Mouse (Mus musculus): ENCODE results near the gene Asb18.

The Asb18 gene

DNA sequence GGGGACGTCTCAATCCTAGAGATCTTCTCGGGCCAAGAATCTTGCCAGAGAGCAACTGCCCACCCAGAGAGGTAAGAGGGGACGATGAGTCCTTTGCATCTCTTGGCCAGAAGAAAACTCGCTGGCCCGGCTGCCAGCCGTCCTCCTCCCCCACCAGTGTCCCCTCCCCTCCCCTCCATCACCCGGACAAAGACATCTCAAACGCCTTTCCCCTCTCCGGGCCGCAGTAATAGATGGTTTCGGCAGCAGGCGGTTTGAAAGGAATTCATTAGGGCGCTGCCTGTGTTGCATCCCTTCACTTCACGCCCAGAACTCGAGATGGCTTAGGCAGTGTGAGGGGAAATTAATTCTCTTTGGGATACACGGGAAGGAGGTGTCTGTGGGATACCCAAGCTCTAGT lies 81.8 kb downstream of the Asb18 start:
- DNase-seq (ENCODE audit: low spot score): no peak

DNA sequence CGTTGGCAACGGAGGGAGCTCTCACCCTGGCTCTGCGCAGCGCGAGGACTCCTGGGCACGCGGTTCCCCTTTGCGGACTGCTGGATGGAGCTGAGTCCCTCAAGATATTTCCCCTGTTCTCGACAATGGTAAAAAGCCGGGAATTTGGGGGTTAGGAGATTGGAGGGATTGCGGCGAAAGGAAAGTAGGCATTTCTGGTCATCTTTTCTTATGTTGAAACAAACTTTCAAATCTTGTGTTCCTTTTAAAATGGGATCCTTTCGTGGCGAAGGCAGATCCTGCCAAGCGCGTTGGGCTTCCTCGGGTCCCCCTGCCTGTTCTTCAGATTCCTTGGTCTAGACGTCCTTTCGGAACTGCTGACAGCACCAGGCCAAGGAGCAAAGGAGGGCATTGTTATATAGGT lies 82.4 kb downstream of the Asb18 start:
- no peak for DNase-seq (ENCODE audit: low spot score)

DNA sequence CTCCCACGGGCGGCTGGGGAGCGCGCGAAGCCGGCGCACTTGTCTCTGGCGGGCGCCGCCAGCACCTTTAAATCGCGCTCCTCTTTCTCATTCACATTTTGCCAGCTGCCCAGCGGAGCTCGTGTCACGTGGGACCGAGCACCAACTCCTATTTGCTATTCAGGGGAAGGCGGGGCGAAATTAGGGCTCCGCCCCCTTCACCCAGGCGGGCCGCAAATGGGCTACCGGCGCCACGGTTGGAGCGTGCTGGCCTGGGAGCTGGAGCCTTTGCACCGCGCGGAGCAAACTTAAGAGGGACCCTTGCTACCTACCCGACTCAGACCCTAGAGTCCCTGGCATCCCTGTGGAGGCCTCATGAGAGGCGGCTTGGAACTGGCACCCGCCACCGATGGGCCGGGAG lies 83.3 kb downstream of the Asb18 start, which contains the start of gene Gbx2:
Gene Gbx2 (minus strand): TSS at position 60 of the 400 bp plus-strand sequence.
- DNase-seq (ENCODE audit: low spot score): no peak

DNA sequence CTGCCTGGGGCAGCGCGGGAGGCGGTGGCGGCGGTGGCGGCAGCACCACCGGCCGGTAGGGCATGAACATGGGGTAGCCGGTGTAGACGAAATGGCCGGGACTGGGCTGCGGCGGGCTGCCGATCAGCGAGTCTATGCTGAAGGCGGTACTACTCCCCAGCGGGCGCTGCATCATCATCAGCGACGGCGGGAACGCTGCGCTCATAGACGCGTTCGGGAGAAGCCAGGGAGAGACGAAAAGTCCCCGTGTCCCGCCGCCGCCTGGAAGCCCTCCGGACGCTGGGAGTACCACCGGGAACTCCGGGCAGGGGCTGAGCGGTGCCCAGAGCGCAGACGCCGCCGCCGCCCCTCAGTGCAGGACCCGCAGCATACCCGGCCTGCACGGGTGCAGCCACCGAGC lies 83.9 kb downstream of the Asb18 start:
- no peak for DNase-seq (ENCODE audit: low spot score)

DNA sequence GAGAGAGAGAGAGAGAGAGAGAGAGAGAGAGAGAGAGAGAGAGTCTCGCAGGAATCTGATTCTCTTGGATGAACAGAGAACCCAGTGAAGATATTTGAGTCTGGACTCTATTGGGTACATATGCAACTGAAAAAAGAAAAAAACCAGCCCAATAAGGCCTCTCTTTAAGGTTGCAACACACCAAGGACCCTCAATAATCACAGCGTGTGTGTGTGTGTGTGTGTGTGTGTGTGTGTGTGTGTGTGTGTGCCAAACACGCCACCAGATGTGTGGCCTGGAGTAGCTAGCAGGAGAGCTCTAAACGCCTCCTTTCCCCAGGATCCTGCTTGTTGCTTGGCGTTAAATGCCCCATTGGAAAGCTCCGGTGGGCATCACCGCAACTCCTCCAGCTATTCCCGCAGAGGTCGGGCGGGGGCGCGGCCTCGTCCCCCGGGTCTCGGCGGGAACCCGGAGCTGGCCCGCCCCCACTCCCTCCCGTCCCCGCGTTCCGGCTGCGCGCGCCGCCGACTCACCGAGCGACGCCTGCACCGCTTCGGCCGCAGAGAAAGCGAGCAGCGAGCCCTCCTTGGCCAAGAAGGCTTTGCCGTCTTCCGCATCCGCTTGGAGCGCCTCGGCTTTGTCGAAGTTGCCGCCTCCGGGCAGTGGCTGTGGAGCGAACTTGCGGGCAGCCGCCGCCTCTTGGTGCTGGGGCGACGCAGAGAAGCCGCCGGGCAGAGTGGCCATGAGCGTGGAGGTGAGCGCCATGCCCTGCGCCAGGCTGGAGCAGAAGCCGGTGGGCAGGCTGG lies 84.6 kb downstream of the Asb18 start:
- no peak for DNase-seq (ENCODE audit: low spot score)

GRCm38 (mm10) chr1:89929181-89929580 lies 85.3 kb downstream of the Asb18 start:
- no peak for DNase-seq (ENCODE audit: low spot score)

GRCm38 (mm10) chr1:89928676-89929075 lies 85.8 kb downstream of the Asb18 start:
- DNase-seq (ENCODE audit: low spot score): no peak

DNA sequence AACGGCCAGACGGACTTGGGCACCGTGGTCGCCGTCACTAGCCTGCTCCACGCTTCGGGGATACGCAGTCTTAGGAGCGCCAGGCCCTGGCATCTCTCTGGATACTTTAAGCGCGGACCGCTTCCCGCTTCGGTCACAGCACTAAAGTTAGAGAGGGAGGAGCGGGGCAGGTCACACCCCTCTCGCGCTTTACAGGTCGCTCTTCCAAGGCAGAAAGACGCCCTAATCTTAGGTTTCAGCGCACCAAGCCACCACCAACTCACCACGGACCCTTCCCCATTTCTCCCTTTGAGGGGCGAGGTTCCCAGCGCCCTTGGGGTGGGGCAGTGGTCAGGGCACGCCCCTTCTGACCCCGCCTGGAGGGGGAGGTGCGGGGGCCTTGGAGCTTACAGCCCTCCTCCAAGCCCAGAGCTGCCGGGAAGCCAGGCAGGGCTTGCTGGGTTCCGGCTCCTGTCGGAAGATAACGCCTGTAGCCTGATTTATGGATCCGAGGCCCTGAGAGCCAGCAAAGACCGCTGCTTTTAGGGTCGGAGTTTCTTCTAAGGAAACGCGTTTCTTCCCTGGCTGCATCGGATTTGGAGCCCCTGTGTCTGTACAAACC lies 87.3 kb downstream of the Asb18 start:
- no peak for DNase-seq (ENCODE audit: low spot score)

DNA sequence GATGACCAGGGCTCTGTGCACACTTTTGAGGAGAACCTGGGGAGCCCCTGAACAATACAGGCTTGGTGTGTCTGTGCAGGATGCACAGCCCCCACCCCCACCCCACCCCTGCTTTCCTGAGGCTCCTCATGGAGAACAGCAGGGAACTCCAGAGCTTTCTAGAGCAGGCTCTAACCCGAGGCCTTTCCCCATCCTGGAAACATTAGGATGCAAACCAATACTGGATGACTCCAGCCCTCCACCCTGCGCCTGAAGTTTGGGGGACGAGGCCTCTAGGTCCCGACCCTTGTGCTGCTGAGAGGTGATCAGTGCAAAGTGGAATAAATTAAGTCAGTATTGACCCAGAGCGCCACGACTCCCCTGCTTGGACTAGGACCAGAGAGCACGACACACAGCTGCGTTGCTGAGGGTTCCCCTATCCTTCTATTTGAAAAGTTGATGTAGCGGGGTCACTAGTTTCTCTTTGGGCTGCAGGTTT lies 87.8 kb downstream of the Asb18 start:
- no peak for DNase-seq (ENCODE audit: low spot score)

DNA sequence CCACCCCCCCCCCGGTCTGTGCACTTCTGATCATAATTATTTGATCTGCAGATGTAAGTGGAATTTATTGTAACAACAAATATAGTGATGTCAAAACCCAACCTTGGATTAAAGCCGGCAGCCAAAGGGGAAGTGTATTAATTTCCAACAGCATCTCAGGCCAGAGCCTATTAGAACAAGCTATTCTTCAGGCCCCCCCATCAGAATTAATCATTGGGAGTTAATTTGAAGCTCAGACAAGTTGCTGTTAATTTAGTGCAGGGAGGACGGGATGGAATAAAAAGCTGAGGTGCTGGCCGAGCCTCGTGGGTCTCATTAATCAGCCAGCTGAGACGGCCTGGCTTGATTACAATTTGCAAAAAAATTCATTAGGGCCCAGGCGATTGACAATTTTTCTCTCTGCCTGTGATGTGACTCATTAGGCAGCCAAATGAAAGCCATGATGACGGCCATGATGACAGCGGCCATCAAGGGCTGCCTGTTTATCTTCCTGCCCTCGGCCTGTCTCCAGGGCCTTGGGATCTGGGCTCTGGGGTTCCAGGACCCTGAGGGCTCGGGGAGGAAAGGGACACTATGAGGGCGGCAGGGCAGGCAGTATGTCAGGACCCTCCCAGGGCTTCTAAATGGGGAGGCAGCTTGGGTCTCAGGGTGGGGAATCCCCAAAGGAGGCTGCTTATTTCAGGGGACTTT lies 88.8 kb downstream of the Asb18 start:
- no peak for DNase-seq (ENCODE audit: low spot score)

DNA sequence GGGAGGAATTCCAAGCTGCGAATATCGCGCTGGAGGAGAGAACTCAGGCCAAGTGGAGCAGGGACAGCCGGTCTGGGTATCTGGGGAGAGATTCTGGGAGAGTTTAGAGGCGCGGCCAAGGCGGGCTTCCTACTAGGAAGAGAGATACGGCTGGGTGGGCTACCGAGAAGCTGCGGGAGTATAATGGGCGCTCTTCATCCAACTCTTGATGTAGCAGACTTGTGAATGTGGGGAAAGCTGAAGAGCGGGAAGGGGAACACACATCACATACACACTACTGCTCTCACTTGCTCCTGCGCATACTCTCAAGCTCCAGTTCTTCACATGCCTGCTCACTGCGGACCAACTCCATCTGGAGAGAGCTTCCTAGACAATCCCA lies 90.8 kb downstream of the Asb18 start:
- DNase-seq (ENCODE audit: low spot score): no peak

DNA sequence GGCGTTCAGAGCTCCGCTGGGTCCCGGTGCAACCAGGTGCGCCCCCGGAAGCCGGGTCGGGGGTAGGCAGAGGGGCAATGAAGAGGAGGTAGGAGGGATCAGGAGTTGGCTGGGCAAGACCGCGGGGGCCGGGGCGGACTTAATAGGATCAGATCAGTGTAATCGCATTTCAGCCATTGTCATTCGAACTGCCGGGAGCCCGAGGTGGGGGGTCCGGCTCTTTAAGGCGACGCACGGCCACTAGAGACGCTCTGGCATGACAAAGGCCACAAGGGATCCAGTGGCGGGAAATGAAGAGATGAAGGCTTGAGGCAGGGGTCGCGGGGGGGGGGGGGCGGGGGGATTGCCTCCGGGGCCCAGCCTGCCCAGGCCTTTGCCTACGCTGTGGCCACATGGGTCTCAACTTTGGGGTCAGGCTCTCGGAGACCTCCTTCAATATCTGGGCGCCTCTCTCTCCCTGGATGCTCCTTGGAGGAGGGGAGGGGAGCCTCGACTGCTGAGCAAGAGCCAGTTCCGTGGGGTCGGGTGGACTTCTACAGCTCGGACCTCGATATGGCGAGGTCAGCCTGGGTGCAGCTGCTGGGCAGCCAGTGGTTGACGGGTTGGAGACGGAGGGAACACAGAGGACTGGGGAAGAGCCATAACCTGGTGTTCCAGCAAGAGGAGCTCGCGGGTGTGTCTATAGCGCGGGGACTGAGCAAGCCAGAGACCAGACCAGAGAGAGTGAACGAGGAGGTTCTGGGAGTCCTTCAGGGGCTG lies 91.4 kb downstream of the Asb18 start:
- no peak for DNase-seq (ENCODE audit: low spot score)

DNA sequence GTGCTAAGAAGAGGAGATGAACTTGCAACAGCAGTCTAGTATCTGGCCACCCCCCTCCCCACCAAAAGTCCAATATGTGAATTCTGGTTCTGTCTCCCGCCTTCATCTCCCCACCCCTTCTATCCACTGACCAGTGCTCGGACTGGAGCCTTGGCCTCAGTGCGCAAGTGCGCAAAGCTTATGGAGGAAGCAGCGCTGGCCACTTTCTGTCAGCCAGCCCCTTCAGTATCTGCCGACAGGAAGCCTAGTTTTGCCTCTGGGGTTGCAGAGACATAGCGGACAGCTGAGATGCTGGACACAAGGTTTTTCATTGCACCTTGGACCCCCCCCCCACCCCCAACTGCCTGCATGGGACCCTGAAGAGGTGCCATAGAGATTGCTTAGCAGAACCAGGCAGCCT lies 92.2 kb downstream of the Asb18 start:
- DNase-seq (ENCODE audit: low spot score): no peak

DNA sequence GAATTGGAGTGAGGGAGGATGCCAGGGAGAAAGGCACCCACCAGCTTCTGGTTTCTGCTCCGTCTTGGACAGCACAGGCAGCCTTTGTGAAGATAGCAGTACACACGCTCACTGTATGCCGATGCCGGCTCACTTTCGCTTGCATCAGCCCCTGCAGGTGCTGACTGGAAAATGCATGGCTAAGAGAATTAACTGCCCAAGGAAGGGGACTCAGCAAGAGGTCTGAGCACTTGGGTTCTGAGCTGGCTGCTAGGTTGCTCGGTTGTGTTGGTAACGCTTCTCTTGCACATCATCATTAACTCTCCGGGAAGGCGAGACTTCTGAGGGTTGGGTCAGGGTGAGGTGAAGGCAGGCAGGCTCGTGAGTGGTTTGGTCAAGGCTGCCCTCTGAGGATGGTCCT lies 92.7 kb downstream of the Asb18 start:
- DNase-seq (ENCODE audit: low spot score): no peak

- DNase-seq (ENCODE audit: low spot score): no peak
Observed at GRCm38 (mm10) chr1:89919206-89919605, 95.3 kb downstream of the Asb18 start.

DNA sequence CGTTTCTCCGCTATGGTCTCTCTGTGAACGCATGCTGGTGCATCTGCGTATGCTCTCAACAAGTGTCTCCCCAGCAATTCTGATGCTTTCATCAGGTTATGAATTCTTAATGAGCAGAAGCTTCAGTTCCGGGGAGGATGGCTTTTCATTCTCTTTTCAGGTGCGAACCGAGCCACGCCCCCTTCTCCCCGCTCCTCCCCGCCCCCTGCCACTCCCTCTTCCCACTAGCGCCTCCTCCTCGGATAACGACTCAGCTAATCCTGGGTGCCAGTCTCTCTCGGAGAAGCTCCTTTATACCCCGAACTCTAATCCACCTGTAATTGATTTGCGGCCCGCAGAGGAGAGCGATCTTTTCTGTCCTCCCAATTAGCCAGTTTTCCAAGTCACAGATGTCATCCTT lies 96.4 kb downstream of the Asb18 start:
- no peak for DNase-seq (ENCODE audit: low spot score)

- no peak for DNase-seq (ENCODE audit: low spot score)
Observed at GRCm38 (mm10) chr1:89913611-89914010, 100.9 kb downstream of the Asb18 start.

DNA sequence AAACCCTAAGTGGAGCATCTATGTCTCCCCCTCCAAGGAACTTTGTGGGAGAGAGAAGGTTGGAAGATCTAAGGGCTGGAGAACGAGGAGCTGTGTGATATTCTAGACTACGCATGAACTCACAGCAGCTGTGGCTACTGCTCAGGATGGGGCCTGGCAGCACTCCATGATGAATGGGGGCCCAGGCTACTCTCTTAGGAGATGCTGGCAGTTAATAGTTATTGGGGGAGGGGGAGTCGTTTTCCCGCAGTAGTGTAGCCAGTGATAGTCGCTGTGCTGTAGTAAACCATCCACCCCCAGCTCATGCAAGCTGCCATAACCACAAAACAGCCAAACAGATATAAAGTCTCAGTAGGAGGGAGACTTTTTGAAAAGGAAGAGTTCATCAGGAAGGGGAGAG lies 102.1 kb downstream of the Asb18 start:
- DNase-seq (ENCODE audit: low spot score): no peak

- no peak for DNase-seq (ENCODE audit: low spot score)
Observed at GRCm38 (mm10) chr1:89909796-89910195, 104.7 kb downstream of the Asb18 start.

GRCm38 (mm10) chr1:89902641-89903040 lies 111.8 kb downstream of the Asb18 start:
- no peak for DNase-seq (ENCODE audit: low spot score)

DNA sequence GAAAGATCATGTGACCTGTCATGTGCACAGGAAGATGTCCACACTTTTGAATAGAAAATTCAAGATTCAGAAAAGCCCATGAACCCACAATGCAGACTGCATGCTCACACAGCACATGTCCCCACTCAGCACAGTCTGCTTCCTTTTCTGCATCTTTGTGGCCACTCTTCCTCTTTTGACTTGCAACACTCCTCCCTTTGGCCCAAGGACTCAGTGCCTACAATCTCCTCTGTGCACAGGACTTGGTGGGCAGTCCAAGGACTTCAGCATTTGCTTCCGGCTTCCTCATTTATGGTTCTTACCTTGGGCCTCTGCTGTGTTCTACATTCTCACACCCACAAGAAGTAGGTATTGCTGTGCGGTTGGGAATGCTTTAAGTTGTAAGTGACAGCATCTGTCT lies 112.2 kb downstream of the Asb18 start:
- DNase-seq (ENCODE audit: low spot score): no peak

GRCm38 (mm10) chr1:89901381-89901780 lies 113.1 kb downstream of the Asb18 start:
- DNase-seq (ENCODE audit: low spot score): no peak

Data from layer of hippocampus, adult 11-12 months (tissue).